Mouse (Mus musculus) myocyte (in vitro differentiated cells): ENCODE measurements at regions not wholly inside any gene's neighbourhood (a gene's known extent, or its start where the extent isn't known, plus 50 kb on each side); places are given as distances from the start of the nearest gene placed in this dataset.

Experiments
- H3K27me3 ChIP-seq: one replicate; pipeline ENCODE4 v1.6.1; 2011; ENCODE audit not compliant: control insufficient read depth, insufficient read depth, insufficient read length
- H3K36me3 ChIP-seq: one replicate; pipeline ENCODE4 v1.6.1; 2011; ENCODE audit not compliant: control insufficient read depth, insufficient read depth
- H3K4me2 ChIP-seq: one replicate; pipeline ENCODE4 v1.6.1; 2011; ENCODE audit warnings: low read depth, control low read depth
- H3K4me3 ChIP-seq: one replicate; pipeline ENCODE4 v1.5.1; 2011; ENCODE audit warnings: mild to moderate bottlenecking, control low read depth, moderate library complexity
- H3K79me2 ChIP-seq: one replicate; pipeline ENCODE4 v1.6.1; 2011; ENCODE audit not compliant: control insufficient read depth, insufficient read depth
- H3ac ChIP-seq: one replicate; pipeline ENCODE4 v1.6.1; 2011; ENCODE audit not compliant: control insufficient read depth, insufficient read length
- CEBPB ChIP-seq: IDR thresholded peaks from 2 replicates; pipeline ENCODE4 v1.6.1; 2011; ENCODE audit warnings: mild to moderate bottlenecking, moderate library complexity; ENCODE audit not compliant: poor library complexity, insufficient read depth, severe bottlenecking
- E2F4 ChIP-seq: IDR thresholded peaks from one replicate; pipeline ENCODE4 v1.6.1; 2011; ENCODE audit warnings: mild to moderate bottlenecking, control low read depth, moderate library complexity; ENCODE audit not compliant: insufficient read depth
- MAX ChIP-seq: IDR thresholded peaks from one replicate; pipeline ENCODE4 v1.6.1; 2011; ENCODE audit warnings: low read depth, mild to moderate bottlenecking, control low read depth
- MYOD1 ChIP-seq, 3 experiments: IDR thresholded peaks; one replicate each; pipeline ENCODE4 v1.6.1; 2011; ENCODE audit warnings: control low read depth in 2 of 3, low read depth in 2 of 3, mild to moderate bottlenecking in 2 of 3, moderate library complexity in 1 of 3; ENCODE audit not compliant: insufficient read length in 2 of 3, control insufficient read depth in 1 of 3
- MYOG ChIP-seq, 3 experiments: IDR thresholded peaks; one replicate each; pipeline ENCODE4 v1.6.1; 2011; ENCODE audit warnings: control low read depth in 2 of 3, low read depth in 2 of 3, mild to moderate bottlenecking in 2 of 3; ENCODE audit not compliant: insufficient read length in 2 of 3, control insufficient read depth in 1 of 3, insufficient read depth in 1 of 3
- POLR2A ChIP-seq: IDR thresholded peaks from one replicate; pipeline ENCODE4 v1.6.1; 2011; ENCODE audit warnings: low read depth, mild to moderate bottlenecking, control low read depth, moderate library complexity; ENCODE audit not compliant: insufficient read length
- POLR2AphosphoS2 ChIP-seq: IDR thresholded peaks from one replicate; pipeline ENCODE4 v1.6.1; 2011; ENCODE audit warnings: low read depth, control low read depth; ENCODE audit not compliant: insufficient read length
- REST ChIP-seq: IDR thresholded peaks from one replicate; pipeline ENCODE4 v1.6.1; 2011; ENCODE audit warnings: mild to moderate bottlenecking, control low read depth, moderate library complexity; ENCODE audit not compliant: insufficient read depth, insufficient read length
- SRF ChIP-seq: IDR thresholded peaks from one replicate; pipeline ENCODE4 v1.6.1; 2011; ENCODE audit warnings: low read depth; ENCODE audit not compliant: control insufficient read depth, insufficient read length
- TCF12 ChIP-seq: IDR thresholded peaks from one replicate; pipeline ENCODE4 v1.6.1; 2011; ENCODE audit warnings: mild to moderate bottlenecking, control low read depth; ENCODE audit not compliant: poor library complexity, insufficient read depth, severe bottlenecking
- TCF3 ChIP-seq: IDR thresholded peaks from one replicate; pipeline ENCODE4 v1.6.1; 2011; ENCODE audit warnings: low read depth, control low read depth; ENCODE audit not compliant: insufficient read length
- USF1 ChIP-seq: IDR thresholded peaks from one replicate; pipeline ENCODE4 v1.6.1; 2011; ENCODE audit warnings: low read depth, mild to moderate bottlenecking, control low read depth, moderate library complexity

- H3K79me2 ChIP-seq, result no peaks in the 10 kb centered on the region
- no peak overlapping the region for H3K4me3 ChIP-seq
- no peaks in the 10 kb centered on the region for H3K27me3 ChIP-seq
- H3ac ChIP-seq, result no peak overlapping the region
- no peaks in the 10 kb centered on the region for H3K36me3 ChIP-seq
- TF ChIP-seq REST (no peak), CEBPB (no peak), MYOD1 (IDR thresholded peaks at IDR 0.05; ENCODE audit: control insufficient read depth in 1 of 3, insufficient read length in 2 of 3, low read depth in 2 of 3) (no peak), POLR2AphosphoS2 (no peak), MAX (no peak), SRF (no peak), E2F4 (no peak), USF1 (no peak), TCF12 (no peak), TCF3 (no peak), POLR2A (no peak), MYOG (IDR thresholded peaks at IDR 0.05; ENCODE audit: control insufficient read depth in 1 of 3, insufficient read depth in 1 of 3, insufficient read length in 2 of 3, low read depth in 2 of 3) (no peak)
- H3K4me2 ChIP-seq, result no peak overlapping the region
Observed at GRCm38 (mm10) chr4:87570950-87571349, 340.7 kb upstream of the Slc24a2 start.

GRCm38 (mm10) chr4:87570470-87570891 is 340.2 kb upstream of the Slc24a2 start:
- Histone ChIP-seq H3K4me2 (no peak overlapping the region), H3K4me3 (no peak overlapping the region), H3K79me2 (no peaks in the 10 kb centered on the region), H3K36me3 (no peaks in the 10 kb centered on the region), H3K27me3 (no peaks in the 10 kb centered on the region), H3ac (no peak overlapping the region)
- TF ChIP-seq REST (no peak), SRF (no peak), TCF12 (no peak), POLR2AphosphoS2 (no peak), MYOD1 (IDR thresholded peaks at IDR 0.05; ENCODE audit: control insufficient read depth in 1 of 3, insufficient read length in 2 of 3, low read depth in 2 of 3) (no peak), CEBPB (no peak), POLR2A (no peak), E2F4 (no peak), USF1 (no peak), MYOG (IDR thresholded peaks at IDR 0.05; ENCODE audit: control insufficient read depth in 1 of 3, insufficient read depth in 1 of 3, insufficient read length in 2 of 3, low read depth in 2 of 3) (no peak), TCF3 (no peak), MAX (no peak)

- H3ac ChIP-seq, result no peak overlapping the region
- no peaks in the 10 kb centered on the region for H3K27me3 ChIP-seq
- H3K36me3 ChIP-seq, result no peaks in the 10 kb centered on the region
- H3K79me2 ChIP-seq, result no peaks in the 10 kb centered on the region
- no peak for TF ChIP-seq E2F4
- no peak for TF ChIP-seq MYOD1 (IDR thresholded peaks at IDR 0.05; ENCODE audit: control insufficient read depth in 1 of 3, insufficient read length in 2 of 3, low read depth in 2 of 3)
- TF ChIP-seq MAX, result no peak
- TF ChIP-seq USF1, result no peak
- TF ChIP-seq MYOG (IDR thresholded peaks at IDR 0.05; ENCODE audit: control insufficient read depth in 1 of 3, insufficient read depth in 1 of 3, insufficient read length in 2 of 3, low read depth in 2 of 3), result no peak
- no peak for TF ChIP-seq SRF
- TF ChIP-seq POLR2AphosphoS2, result no peak
- no peak for TF ChIP-seq TCF12
- no peak for TF ChIP-seq REST
- TF ChIP-seq CEBPB, result no peak
- no peak for TF ChIP-seq POLR2A
- no peak overlapping the region for H3K4me3 ChIP-seq
- no peak overlapping the region for H3K4me2 ChIP-seq
Observed at GRCm38 (mm10) chr4:87566616-87567015, 336.3 kb upstream of the Slc24a2 start.

- Histone ChIP-seq H3K36me3 (no peaks in the 10 kb centered on the region), H3ac (no peak overlapping the region), H3K79me2 (no peaks in the 10 kb centered on the region), H3K4me3 (no peak overlapping the region), H3K27me3 (no peaks in the 10 kb centered on the region), H3K4me2 (no peak overlapping the region)
- TF ChIP-seq CEBPB (no peak), MAX (no peak), MYOG (IDR thresholded peaks at IDR 0.05; ENCODE audit: control insufficient read depth in 1 of 3, insufficient read depth in 1 of 3, insufficient read length in 2 of 3, low read depth in 2 of 3) (no peak), TCF12 (no peak), SRF (no peak)
Observed at GRCm38 (mm10) chr4:87554912-87555311, 324.6 kb upstream of the Slc24a2 start.
